Mouse (Mus musculus): ENCODE data around the gene Slc29a4.

Gene Slc29a4

DNA sequence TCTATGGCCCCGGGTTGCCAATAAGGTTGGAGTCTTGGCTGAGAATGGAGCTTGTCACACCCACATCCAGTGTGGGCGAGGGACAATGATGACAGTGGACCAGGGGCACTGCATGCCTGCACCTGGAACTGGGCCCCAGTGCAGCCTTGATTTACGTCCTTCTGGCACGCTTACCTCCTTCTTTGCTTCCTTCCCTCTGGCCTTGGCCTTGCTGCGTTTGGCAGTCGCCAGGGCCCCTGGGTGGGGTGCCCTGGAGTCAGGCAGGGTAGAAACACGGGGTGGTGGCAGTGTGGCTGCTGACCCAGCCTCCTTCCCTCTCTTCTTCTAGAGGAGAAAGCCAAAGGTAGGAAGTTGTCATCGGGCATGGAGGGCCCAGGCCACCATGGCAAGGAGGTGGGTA is 47.6 kb downstream of the Slc29a4 start:
- DNase-seq (ENCODE audit: low read depth, low spot score), result no peak

DNA sequence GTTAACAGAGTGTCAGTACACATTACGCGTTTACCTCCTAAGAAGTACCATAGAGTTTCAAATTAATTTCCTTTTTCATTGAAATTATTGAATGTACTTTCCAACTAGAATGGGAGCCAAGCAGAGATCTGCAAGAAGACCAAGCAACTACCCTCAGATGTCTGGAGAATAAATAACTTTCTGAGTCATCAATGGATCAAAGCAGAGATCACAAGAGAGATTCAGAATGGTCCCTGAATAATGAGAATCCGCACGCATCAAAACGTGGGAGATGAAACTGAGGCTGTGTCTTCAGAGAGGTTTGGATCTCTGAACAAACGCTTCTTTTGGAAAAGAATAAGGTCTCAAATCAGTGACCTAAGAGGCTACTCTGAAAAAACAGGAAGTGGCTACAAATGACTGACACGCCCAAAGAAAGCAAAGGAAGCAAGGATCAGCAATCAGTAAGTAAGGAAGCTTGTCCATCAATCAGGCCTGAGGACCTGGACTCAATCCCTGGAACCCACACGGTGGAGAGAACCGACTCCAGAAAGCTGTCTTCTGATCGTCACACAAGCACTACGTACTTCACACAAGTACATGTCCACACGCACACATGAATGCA is 54.8 kb downstream of the Slc29a4 start:
- no peak for DNase-seq (ENCODE audit: low read depth, low spot score)

DNA sequence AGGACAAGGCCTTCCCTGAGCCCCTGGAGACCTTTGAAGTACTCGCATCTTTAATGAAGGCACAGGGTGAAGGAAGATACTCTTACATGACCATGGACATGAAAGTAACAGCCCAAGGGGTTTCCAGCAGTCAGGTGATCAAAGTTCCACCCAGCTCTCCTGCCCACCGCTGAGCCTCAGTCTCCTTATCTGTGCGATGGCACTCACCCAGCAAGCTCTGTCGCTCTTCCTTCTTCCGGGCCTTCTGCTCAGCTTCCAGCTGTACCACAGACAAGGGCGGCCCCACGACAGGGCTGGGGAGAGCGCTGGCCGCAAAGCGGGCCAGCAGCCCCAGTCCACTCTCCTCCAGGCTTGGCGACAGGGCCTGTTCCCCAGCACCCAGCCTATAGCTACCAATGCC is 57.9 kb downstream of the Slc29a4 start:
- no peak for DNase-seq (ENCODE audit: low read depth, low spot score)

DNA sequence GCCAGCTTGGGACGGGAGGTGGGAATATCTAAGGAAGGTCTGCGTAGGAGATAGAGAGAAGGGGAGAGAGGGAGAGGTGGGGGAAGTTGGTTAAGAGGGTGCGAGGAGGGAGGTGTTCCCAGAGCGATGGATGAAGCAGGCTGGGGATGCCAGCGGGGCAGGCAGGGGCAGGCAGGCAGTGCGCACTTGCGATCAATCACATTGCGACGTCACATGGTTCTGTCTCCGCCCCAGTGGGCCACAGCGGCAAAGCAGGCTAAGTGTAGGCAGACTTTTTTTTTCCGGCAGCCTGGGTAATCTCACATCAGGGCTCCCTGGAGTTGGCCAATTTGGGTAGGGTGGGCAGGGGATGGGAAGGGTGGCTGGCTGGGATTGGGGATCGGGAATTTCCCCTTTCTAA is 59.9 kb downstream of the Slc29a4 start:
- DNase-seq (ENCODE audit: low read depth, low spot score), result peak; percentile 44

- no peak for DNase-seq (ENCODE audit: low read depth, low spot score)
These were observed 67.5 kb downstream of the Slc29a4 start for GRCm38 (mm10) chr5:142759786-142760185.

GRCm38 (mm10) chr5:142761326-142761983 is 69.1 kb downstream of the Slc29a4 start:
- DNase-seq (ENCODE audit: low read depth, low spot score), result no peak

GRCm38 (mm10) chr5:142762082-142762807 is 69.9 kb downstream of the Slc29a4 start:
- DNase-seq (ENCODE audit: low read depth, low spot score), result no peak

GRCm38 (mm10) chr5:142764306-142764705 is 72.0 kb downstream of the Slc29a4 start:
- no peak for DNase-seq (ENCODE audit: low read depth, low spot score)

GRCm38 (mm10) chr5:142764889-142765288 is 72.6 kb downstream of the Slc29a4 start:
- DNase-seq (ENCODE audit: low read depth, low spot score), result no peak

DNA sequence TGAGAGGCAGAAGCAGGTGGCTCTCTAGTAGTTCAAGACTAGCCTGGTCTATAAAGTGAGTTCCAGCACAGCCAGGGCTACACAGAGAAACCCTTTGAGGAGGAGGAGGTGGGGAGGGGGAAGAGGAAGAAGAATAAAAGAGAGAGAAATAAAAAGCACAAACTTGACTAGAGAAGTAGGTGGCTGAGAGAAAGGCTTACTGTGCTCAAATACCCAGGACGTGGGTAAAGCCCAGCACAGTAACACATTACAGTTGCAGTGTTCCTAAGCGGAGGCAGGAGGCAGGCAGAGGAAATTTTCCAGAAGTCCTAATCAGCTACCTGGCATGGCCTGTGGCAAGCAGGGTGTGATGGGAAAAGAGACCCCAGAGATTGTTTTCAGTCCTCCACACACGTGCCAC is 74.4 kb downstream of the Slc29a4 start:
- no peak for DNase-seq (ENCODE audit: low read depth, low spot score)

DNA sequence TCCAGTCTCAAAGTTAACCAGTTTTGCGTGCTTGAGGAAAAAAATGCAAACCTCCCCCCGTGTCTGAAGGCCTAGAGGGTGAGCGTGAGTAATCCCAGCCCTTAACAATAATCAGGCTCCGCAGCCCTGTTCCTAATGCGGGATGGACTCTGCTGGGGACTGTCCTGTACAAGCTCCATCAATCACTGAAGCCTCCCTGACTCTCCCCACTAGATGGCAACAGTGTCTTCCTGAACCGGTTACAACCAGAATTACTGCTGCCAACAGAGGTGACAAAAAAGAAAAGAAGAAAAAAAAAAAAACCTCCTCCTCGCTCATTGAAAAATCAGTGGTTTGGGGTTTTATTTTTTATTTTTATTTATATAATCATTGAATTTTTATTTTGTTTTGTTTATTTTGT is 75.6 kb downstream of the Slc29a4 start:
- peak; percentile 74 for DNase-seq (ENCODE audit: low read depth, low spot score)

GRCm38 (mm10) chr5:142768352-142769267 is 76.3 kb downstream of the Slc29a4 start:
- peak; percentile 54 for DNase-seq (ENCODE audit: low read depth, low spot score)

- DNase-seq (ENCODE audit: low read depth, low spot score), result no peak
These were observed 77.3 kb downstream of the Slc29a4 start for GRCm38 (mm10) chr5:142769641-142770040.

DNA sequence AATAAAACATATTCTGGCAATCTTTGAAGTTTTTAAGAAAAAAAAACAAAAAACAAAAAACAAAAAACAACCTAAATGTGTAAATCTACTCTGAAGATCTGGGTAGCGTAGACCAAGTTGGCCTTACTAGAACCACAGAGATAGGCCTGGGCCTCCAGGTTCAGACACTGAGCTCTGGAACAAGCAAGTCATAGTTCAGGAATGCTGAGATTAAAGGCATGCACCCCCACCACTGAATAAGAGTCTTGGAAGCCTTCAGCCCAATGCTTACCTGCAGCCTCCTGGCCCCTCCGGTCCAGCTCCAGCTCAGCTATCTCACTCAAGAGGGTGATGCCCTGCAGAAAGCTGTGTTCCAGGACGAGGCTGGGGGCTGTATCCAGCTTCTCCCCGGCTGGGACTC is 78.7 kb downstream of the Slc29a4 start:
- no peak for DNase-seq (ENCODE audit: low read depth, low spot score)

- no peak for DNase-seq (ENCODE audit: low read depth, low spot score)
These were observed 79.7 kb downstream of the Slc29a4 start for GRCm38 (mm10) chr5:142771964-142772363.

All from ES-CJ7 (cell line).